Mouse (Mus musculus) frontal cortex, postnatal 14 days (tissue): ENCODE measurements at regions not wholly inside any gene's neighbourhood (a gene's known extent, or its start where the extent isn't known, plus 50 kb on each side); places are given as distances from the start of the nearest gene placed in this dataset.

Experiments used
- DNase-seq, 2 experiments: peaks; one replicate each; pipeline ENCODE4 v3.0.0; 2022; ENCODE audit warnings: low spot score in 2 of 2

GRCm38 (mm10) chr15:8903651-8904050, 64.1 kb upstream of the Ranbp3l start:
- DNase-seq: no peak

- no peak for DNase-seq
Observed at GRCm38 (mm10) chr15:8897487-8898158, 70.1 kb upstream of the Ranbp3l start.

GRCm38 (mm10) chr15:8896856-8897255, 70.9 kb upstream of the Ranbp3l start:
- no peak for DNase-seq

- peak; percentile 26 to 49 for DNase-seq
Observed at GRCm38 (mm10) chr15:8896391-8896790, 71.4 kb upstream of the Ranbp3l start.

GRCm38 (mm10) chr15:8885585-8885984, 82.2 kb upstream of the Ranbp3l start:
- no peak for DNase-seq

- DNase-seq: no peak
Observed at GRCm38 (mm10) chr15:8884608-8885467, 82.9 kb upstream of the Ranbp3l start.

GRCm38 (mm10) chr15:8882880-8883539, 84.7 kb upstream of the Ranbp3l start:
- no peak for DNase-seq

GRCm38 (mm10) chr15:8874884-8875493, 92.8 kb upstream of the Ranbp3l start:
- DNase-seq: no peak

- DNase-seq: no peak
Observed at GRCm38 (mm10) chr15:8868021-8868420, 99.7 kb upstream of the Ranbp3l start.

- no peak for DNase-seq
Observed at GRCm38 (mm10) chr15:8867160-8867891, 100.4 kb upstream of the Ranbp3l start.

GRCm38 (mm10) chr15:8865089-8865933, 102.4 kb upstream of the Ranbp3l start:
- DNase-seq: no peak

GRCm38 (mm10) chr15:8856419-8857084, 111.2 kb upstream of the Ranbp3l start:
- no peak for DNase-seq

GRCm38 (mm10) chr15:8855511-8855910, 112.2 kb upstream of the Ranbp3l start:
- DNase-seq: no peak

GRCm38 (mm10) chr15:8854336-8854735, 113.4 kb upstream of the Ranbp3l start:
- DNase-seq: no peak

GRCm38 (mm10) chr15:8850996-8851395, 116.8 kb upstream of the Ranbp3l start:
- DNase-seq: no peak

- no peak for DNase-seq
Observed at GRCm38 (mm10) chr15:8849413-8849812, 118.3 kb upstream of the Ranbp3l start.

GRCm38 (mm10) chr15:8842129-8842528, 125.6 kb upstream of the Ranbp3l start:
- DNase-seq: no peak

- DNase-seq: no peak
Observed at GRCm38 (mm10) chr15:8839462-8839861, 128.3 kb upstream of the Ranbp3l start.

- DNase-seq: no peak
Observed at GRCm38 (mm10) chr15:8834151-8834550, 123.6 kb upstream of the Slc1a3 start.

- no peak for DNase-seq
Observed at GRCm38 (mm10) chr15:8832970-8833369, 122.4 kb upstream of the Slc1a3 start.
